Mouse (Mus musculus): ENCODE measurements around the gene Olfml2a. TPM values are rescaled to one million over a fixed set of nuclear protein-coding genes. Genes with fewer than 3 reads are reported as not detected.

The Olfml2a gene
- polyA plus RNA-seq, 1 experiment from 2014 or later = 5.4 TPM

DNA sequence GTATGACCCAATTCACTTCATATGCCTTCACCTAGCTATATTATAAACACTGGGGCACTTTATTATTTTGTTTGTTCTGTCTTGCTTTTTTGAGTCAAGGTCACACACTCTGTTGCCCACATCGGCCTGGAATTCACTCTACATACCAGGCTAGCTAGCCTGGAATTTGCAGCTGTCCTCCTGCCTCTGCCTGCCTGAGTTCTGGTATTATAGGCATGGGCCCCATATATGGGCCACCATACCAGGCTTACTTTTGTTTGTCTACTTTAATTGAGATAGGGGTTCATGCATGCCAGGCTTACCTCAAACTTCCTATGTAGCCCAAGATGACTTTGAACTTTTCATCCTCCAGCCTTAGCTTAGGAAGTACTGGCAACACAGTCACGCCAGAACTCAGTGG is 10.1 kb downstream of the Olfml2a start:
- no peaks in the 10 kb centered on the region for H3K27me3 ChIP-seq
- H3K27ac ChIP-seq = no peak overlapping the region
- 89% methylated on average over 2 of the region's 2 CpGs for WGBS
- H3K4me3 ChIP-seq = no peak overlapping the region
- ATAC-seq (ENCODE audit: low FRiP score) = no peak
- no peaks in the 10 kb centered on the region for H3K36me3 ChIP-seq
- H3K4me1 ChIP-seq (replicated peaks) = no peaks in the 10 kb centered on the region
- H3K9me3 ChIP-seq = no peaks in the 10 kb centered on the region
- no peak overlapping the region for H3K4me2 ChIP-seq
- no peak overlapping the region for H3K9ac ChIP-seq

DNA sequence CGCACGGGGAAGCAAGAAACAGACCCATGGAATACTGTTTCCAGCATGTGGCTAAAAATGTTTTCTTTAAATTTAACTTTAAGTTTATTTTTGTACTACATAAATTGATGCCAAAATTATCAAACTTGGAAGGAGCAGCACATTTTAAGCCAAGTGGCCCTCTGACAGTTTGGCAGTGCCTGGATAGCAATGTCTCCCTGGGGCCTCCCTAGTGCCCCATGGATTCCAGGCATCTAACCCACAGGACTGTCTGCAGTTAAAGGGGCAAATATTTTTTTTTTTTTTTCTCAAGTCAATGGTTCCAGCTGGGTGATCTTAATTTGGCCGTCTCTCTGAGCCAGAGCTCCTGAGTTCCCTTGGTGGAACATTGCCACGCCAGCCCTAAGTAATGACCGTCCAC is 11.4 kb downstream of the Olfml2a start:
- 91% methylated on average over 5 of the region's 5 CpGs for WGBS
- Histone ChIP-seq H3K9me3 (no peaks in the 10 kb centered on the region), H3K27me3 (no peaks in the 10 kb centered on the region), H3K4me1 (replicated peaks) (no peaks in the 10 kb centered on the region), H3K4me3 (no peak overlapping the region), H3K9ac (no peak overlapping the region), H3K36me3 (no peaks in the 10 kb centered on the region), H3K27ac (no peak overlapping the region), H3K4me2 (no peak overlapping the region)
- ATAC-seq (ENCODE audit: low FRiP score) = no peak

DNA sequence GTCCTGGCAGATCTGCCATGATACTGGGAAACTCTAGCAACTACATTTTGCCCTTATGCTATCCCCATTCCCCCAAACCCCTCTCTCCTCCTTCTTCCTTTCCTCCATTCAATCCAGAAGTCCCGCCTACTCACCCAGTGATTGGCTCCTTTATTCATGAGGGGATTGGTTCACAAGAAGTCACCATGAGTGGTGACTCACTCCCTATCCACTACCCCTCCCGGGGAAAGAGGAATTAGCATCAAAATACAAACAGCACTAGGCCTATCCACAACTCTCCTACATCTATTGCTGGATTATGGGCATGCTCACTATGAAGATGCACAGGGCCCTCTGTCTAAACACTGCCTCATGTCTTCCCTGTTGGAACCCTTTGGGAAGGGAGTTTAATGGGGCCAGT is 12.2 kb downstream of the Olfml2a start:
- Histone ChIP-seq H3K36me3 (no peaks in the 10 kb centered on the region), H3K4me2 (no peak overlapping the region), H3K27ac (no peak overlapping the region), H3K4me3 (no peak overlapping the region), H3K27me3 (no peaks in the 10 kb centered on the region), H3K9ac (no peak overlapping the region), H3K9me3 (no peaks in the 10 kb centered on the region), H3K4me1 (replicated peaks) (no peaks in the 10 kb centered on the region)
- 45% methylated on average over 2 of the region's 2 CpGs for WGBS
- no peak for ATAC-seq (ENCODE audit: low FRiP score)

DNA sequence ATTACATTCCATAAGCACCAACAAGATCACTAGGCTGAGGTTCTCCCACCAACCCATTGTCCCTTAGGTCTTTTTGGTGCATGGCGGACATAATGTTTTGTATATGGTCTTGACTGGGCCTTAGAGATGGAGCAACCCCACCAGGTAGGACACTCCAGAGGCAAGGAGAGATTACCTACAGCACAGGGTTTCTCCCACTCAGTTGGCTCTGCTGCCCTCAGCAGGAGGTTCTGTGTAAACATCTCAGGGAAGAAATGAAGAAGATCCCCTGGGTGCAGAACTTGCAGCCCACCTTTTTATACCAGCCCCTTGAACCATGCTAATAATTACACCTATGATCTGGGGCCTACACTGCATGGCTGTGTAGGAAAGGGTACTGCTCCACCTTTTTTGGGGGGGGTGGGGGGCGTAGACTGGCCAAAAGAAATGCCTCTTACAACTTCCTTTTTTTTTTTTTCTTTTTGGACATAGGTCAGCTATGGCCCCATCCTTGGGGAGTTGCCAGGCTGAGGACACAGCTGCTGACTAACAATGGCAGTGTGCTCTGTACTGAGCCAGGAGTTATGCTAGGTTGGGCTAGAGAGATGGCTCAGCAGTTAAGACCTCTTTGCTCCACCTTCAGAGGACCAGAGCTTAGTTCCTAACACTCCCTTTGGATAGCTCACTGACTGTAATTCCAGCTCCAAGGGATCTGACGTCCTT is 12.8 kb downstream of the Olfml2a start:
- no peak for ATAC-seq (ENCODE audit: low FRiP score)
- WGBS = 68% methylated on average over 3 of the region's 3 CpGs
- H3K9ac ChIP-seq = no peak overlapping the region

DNA sequence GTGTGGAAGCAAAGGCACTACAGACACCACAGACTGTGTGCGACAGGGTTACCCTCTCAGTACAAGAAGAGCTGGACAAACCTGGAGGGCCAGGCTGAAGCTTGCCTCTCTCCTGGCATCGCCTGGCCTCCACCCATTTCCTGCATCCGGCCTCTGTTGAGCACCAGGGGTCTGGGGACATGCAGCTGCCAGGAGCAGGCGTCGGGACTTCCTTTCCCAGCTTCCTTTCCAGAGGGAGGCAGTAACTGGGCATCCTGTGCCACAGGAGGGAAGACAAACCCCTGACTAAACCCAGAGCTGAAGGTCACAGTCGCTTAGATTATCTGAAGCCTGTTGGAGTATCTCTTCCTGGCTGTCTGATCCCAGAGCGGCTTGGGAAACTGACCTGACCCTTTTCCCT is 15.8 kb downstream of the Olfml2a start:
- Histone ChIP-seq H3K27me3 (no peaks in the 10 kb centered on the region), H3K9ac (no peak overlapping the region), H3K36me3 (no peaks in the 10 kb centered on the region), H3K4me2 (no peak overlapping the region), H3K9me3 (no peaks in the 10 kb centered on the region), H3K27ac (no peak overlapping the region), H3K4me1 (replicated peaks) (peaks cover 8% of the 10 kb centered on the region), H3K4me3 (no peak overlapping the region)
- ATAC-seq (ENCODE audit: low FRiP score) = no peak
- 78% methylated on average over 7 of the region's 7 CpGs for WGBS

More for the DNA sequence above, 12.8 kb downstream of the Olfml2a start:
- H3K36me3 ChIP-seq = no peaks in the 10 kb centered on the region
- H3K27me3 ChIP-seq = no peaks in the 10 kb centered on the region
- no peaks in the 10 kb centered on the region for H3K4me1 ChIP-seq (replicated peaks)
- no peak overlapping the region for H3K4me2 ChIP-seq
- no peak overlapping the region for H3K27ac ChIP-seq
- no peaks in the 10 kb centered on the region for H3K9me3 ChIP-seq
- H3K4me3 ChIP-seq = no peak overlapping the region

DNA sequence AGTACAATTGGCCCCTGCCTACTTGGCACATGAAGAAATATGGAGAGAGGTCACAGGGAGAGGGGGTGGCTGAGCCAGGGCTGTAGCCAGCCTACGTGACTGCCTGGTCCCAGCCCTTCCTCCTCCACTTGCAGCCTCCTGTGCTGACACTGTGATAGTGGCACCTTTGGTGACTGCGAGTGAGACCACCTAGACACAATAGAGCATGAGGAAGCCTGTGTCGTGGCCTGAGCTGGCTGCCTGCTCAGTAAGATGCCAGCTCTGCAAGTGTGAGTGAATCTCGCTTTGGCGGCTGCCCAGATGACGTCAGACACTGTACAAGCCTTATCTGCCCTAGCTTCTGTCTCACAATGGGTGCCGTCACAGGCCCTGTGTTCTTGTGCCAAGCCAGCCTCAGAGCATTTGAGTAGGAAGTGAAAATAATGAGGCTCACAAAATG is 18.5 kb downstream of the Olfml2a start:
- peak; percentile 79 for ATAC-seq (ENCODE audit: low FRiP score)
- Histone ChIP-seq H3K9ac (no peak overlapping the region), H3K27ac (0 out of 2 replicates have a peak overlapping the region, but pooled peaks have one; percentile 48), H3K4me2 (no peak overlapping the region), H3K9me3 (no peaks in the 10 kb centered on the region), H3K4me3 (no peak overlapping the region), H3K4me1 (replicated peaks) (peaks cover 12% of the 10 kb centered on the region), H3K27me3 (no peaks in the 10 kb centered on the region), H3K36me3 (no peaks in the 10 kb centered on the region)
- WGBS = 63% methylated on average over 7 of the region's 7 CpGs

DNA sequence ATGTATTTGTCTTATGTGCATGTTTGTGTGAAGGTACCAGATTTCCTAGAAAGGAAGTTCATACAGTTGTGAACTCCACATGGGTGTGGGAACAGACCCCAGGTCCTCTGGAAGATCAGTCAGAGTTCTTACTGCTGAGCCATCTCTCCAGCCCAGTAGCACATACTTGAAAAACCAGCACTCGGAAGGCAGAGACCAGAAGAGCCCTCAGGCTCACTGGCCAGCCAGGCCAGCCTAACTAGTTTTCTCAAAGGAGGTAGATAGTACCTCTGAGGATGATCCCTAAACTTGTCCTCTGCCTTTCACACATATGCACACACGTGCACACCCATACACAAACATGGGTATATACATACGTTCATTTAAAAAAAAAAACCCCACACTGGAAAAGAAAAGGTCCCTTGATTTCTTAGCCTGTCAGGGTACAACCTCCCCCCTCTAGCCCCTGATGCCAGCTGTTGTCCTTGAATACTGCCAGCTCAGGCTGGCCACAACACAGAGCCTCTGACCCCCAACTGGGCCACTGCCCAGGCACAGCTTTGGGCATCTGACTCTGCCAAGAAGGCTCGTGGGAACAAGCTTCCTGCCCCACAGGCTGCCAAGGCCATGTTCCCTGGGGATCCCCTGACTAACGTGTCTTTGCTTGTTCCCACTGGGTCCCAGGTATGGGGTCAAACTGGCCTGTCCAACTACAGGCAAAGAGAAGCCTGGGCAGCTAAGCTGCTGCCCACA is 21.5 kb downstream of the Olfml2a start:
- no peak overlapping the region for H3K27ac ChIP-seq
- H3K4me3 ChIP-seq = no peak overlapping the region
- WGBS = 77% methylated on average over 5 of the region's 5 CpGs
- peaks cover 12% of the 10 kb centered on the region for H3K4me1 ChIP-seq (replicated peaks)
- no peak overlapping the region for H3K9ac ChIP-seq
- H3K27me3 ChIP-seq = no peaks in the 10 kb centered on the region
- no peak overlapping the region for H3K4me2 ChIP-seq
- no peaks in the 10 kb centered on the region for H3K9me3 ChIP-seq
- no peak for ATAC-seq (ENCODE audit: low FRiP score)
- H3K36me3 ChIP-seq = no peaks in the 10 kb centered on the region

DNA sequence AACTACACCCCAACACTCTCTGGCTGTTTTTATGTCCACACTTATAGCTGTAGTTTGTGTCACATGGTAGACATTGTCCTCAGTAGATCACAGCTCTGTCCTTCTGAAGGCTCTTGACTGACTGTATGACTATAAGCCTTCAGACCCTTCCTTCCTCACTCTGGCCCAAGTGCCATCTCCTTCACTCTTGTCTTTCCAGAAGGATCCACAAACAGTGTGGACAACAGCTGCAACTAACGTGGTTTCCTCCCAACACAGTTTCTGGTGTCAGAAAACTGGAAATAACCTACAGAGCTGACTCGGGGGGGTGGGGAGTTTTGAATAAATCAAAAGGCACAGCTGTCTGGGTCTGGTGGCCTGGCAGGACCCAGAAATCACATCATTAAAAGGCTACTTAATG is 24.3 kb downstream of the Olfml2a start:
- no peak for ATAC-seq (ENCODE audit: low FRiP score)
- WGBS = 79% methylated on average over 2 of the region's 2 CpGs
- H3K4me3 ChIP-seq = no peak overlapping the region
- H3K9me3 ChIP-seq = no peaks in the 10 kb centered on the region
- no peak overlapping the region for H3K9ac ChIP-seq
- H3K27me3 ChIP-seq = no peaks in the 10 kb centered on the region
- H3K27ac ChIP-seq = no peak overlapping the region
- H3K4me2 ChIP-seq = no peak overlapping the region
- H3K4me1 ChIP-seq (replicated peaks) = peaks cover 4% of the 10 kb centered on the region; the same call in 1 of the 2 replicates
- H3K36me3 ChIP-seq = no peaks in the 10 kb centered on the region

DNA sequence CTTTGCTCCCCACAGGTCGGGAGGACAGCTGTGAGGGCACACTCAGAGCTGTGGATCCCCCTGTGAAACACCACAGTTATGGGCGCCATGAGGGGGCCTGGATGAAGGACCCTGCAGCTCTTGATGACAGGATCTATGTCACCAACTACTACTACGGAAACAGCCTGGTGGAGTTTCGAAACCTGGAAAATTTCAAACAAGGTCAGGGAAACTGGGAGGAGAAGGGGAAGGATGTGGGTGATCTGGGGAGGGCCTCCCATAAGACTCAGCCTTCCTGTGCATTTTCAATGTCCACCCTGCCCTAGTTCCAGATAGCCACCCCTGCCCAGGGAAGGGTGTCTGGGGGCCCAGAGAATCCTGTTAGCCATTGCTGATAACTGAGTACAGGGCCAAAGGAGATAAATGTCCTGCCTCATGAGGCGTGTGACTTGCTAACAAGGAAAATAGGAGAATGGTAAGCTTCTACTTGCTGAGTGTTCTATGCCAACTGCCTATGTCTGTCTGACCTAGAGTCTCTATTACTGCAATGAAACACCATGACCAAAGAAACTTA is 26.0 kb downstream of the Olfml2a start:
- no peak for ATAC-seq (ENCODE audit: low FRiP score)
- 93% methylated on average over 5 of the region's 5 CpGs for WGBS

DNA sequence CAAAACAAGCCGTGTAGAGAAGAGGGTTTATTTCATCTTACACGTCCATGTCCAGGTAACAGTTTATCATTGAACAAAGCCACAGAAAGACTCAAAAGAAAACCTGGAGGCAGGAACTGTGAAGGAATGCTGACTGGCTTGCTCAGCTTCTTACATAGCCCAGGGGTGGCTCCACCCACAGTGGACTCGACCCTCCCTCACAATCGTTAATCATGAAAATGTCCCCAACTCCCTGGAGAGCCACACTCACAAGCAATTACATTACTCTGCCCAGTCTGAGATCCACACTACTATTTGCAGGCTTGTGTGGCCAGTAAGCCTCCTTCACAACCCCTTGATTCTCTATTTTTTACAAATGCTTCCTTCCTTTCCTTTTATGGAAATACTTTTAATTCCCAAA is 32.4 kb downstream of the Olfml2a start:
- Histone ChIP-seq H3K36me3 (no peaks in the 10 kb centered on the region), H3K9ac (no peak overlapping the region), H3K4me1 (replicated peaks) (no peaks in the 10 kb centered on the region), H3K27me3 (no peaks in the 10 kb centered on the region), H3K4me3 (no peak overlapping the region), H3K9me3 (no peaks in the 10 kb centered on the region), H3K4me2 (no peak overlapping the region), H3K27ac (no peak overlapping the region)
- 34% methylated on average over 4 of the region's 4 CpGs for WGBS
- ATAC-seq (ENCODE audit: low FRiP score) = no peak

More for the DNA sequence above, 26.0 kb downstream of the Olfml2a start:
- Histone ChIP-seq H3K9me3 (no peaks in the 10 kb centered on the region), H3K27me3 (no peaks in the 10 kb centered on the region), H3K4me2 (no peak overlapping the region), H3K4me3 (no peak overlapping the region), H3K27ac (no peak overlapping the region), H3K36me3 (no peaks in the 10 kb centered on the region), H3K4me1 (replicated peaks) (peaks cover 4% of the 10 kb centered on the region; the same call in 1 of the 2 replicates), H3K9ac (no peak overlapping the region)

DNA sequence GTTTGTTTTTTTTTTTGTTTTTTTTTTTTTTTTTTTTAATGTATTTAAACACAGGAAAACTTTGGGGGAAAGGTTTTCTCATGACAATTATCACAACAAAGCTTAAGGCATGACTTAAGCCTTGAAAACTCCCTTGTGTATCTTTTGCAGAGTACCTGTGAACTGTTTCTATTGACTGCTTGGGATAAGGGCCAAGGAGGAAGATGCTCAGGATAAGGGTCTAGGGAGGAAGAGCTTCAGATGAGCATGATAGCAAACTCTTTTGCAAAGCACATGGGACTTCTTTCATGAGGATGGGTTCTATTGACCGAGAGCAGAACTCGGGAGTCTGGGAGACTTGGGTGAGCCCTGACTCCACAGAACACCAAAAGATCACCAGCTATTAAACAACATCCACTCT is 37.9 kb downstream of the Olfml2a start:
- ATAC-seq (ENCODE audit: low FRiP score) = no peak
- 92% methylated on average over 2 of the region's 2 CpGs for WGBS

DNA sequence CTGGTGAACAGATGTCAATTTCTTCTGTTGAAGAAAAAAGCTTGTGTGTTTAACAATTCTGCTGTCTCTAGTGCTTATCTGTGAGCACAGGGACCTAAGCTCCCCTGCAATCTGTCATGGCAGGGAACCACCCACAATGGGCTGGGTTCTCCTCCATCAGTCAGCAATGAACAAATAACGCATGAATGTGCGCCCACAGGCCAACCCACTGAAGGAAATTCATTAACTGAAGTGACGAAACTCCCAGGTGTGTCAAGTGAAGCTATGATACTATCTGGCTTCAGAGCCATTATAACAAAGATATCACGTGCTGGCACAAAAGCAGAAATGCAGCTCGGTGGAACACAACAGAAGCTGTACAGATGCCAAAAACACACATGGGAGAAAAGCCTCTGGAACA is 38.3 kb downstream of the Olfml2a start:
- ATAC-seq (ENCODE audit: low FRiP score) = no peak
- H3K4me2 ChIP-seq = no peak overlapping the region
- no peaks in the 10 kb centered on the region for H3K36me3 ChIP-seq
- H3K27ac ChIP-seq = no peak overlapping the region
- H3K9ac ChIP-seq = no peak overlapping the region
- no peaks in the 10 kb centered on the region for H3K9me3 ChIP-seq
- WGBS = 84% methylated on average over 5 of the region's 5 CpGs
- H3K4me3 ChIP-seq = no peak overlapping the region
- H3K4me1 ChIP-seq (replicated peaks) = no peaks in the 10 kb centered on the region
- no peaks in the 10 kb centered on the region for H3K27me3 ChIP-seq

More for the DNA sequence above, 37.9 kb downstream of the Olfml2a start:
- H3K4me2 ChIP-seq = no peak overlapping the region
- no peak overlapping the region for H3K9ac ChIP-seq
- H3K36me3 ChIP-seq = no peaks in the 10 kb centered on the region
- no peaks in the 10 kb centered on the region for H3K4me1 ChIP-seq (replicated peaks)
- H3K9me3 ChIP-seq = no peaks in the 10 kb centered on the region
- H3K27me3 ChIP-seq = no peaks in the 10 kb centered on the region
- no peak overlapping the region for H3K27ac ChIP-seq
- no peak overlapping the region for H3K4me3 ChIP-seq
